Mouse (Mus musculus): ENCODE data around the gene Mfsd4a. TPM values are rescaled to one million over a fixed set of nuclear protein-coding genes. Genes with fewer than 3 reads are reported as not detected.

Gene Mfsd4a
- total and polyA plus RNA-seq, 2 experiments from 2014 or later = 3.2 to 8.1 TPM

GRCm38 (mm10) chr1:131992561-131993001 lies 75.3 kb downstream of the Mfsd4a start:
- Histone ChIP-seq H3K27me3 (ENCODE audit: insufficient read depth, low read length) (no peaks in the 10 kb centered on the region), H3K27ac (ENCODE audit: low read depth, low read length) (no peak overlapping the region), H3K9ac (no peak overlapping the region), H3K9me3 (ENCODE audit: low read length) (no peaks in the 10 kb centered on the region), H3K4me3 (ENCODE audit: low read depth, low read length) (no peak overlapping the region), H3K36me3 (ENCODE audit: insufficient read depth) (no peaks in the 10 kb centered on the region), H3K4me2 (ENCODE audit: low read depth) (no peak overlapping the region), H3K4me1 (ENCODE audit: insufficient read depth) (no peaks in the 10 kb centered on the region)
- DNase-seq (no peak), ATAC-seq (no peak)
- TF ChIP-seq CTCF (IDR thresholded peaks at IDR 0.05; ENCODE audit: low read depth) = no peak
- WGBS = 79% methylated on average over 7 of the region's 7 CpGs

- WGBS = 90% methylated on average over 9 of the region's 9 CpGs
- DNase-seq (no peak), ATAC-seq (no peak)
- H3K4me1 ChIP-seq (ENCODE audit: insufficient read depth) = no peaks in the 10 kb centered on the region
- no peaks in the 10 kb centered on the region for H3K36me3 ChIP-seq (ENCODE audit: insufficient read depth)
- H3K27me3 ChIP-seq (ENCODE audit: insufficient read depth, low read length) = no peaks in the 10 kb centered on the region
- H3K4me2 ChIP-seq (ENCODE audit: low read depth) = no peak overlapping the region
- H3K9me3 ChIP-seq (ENCODE audit: low read length) = no peaks in the 10 kb centered on the region
- H3K27ac ChIP-seq (ENCODE audit: low read depth, low read length) = no peak overlapping the region
- H3K9ac ChIP-seq = no peak overlapping the region
- TF ChIP-seq CTCF (IDR thresholded peaks at IDR 0.05; ENCODE audit: low read depth) = no peak
- H3K4me3 ChIP-seq (ENCODE audit: low read depth, low read length) = no peak overlapping the region
Observed at GRCm38 (mm10) chr1:131990083-131990760, 77.6 kb downstream of the Mfsd4a start.

GRCm38 (mm10) chr1:131989476-131989875 lies 78.4 kb downstream of the Mfsd4a start:
- Histone ChIP-seq H3K27me3 (ENCODE audit: insufficient read depth, low read length) (no peaks in the 10 kb centered on the region), H3K9ac (no peak overlapping the region), H3K4me1 (ENCODE audit: insufficient read depth) (no peaks in the 10 kb centered on the region), H3K9me3 (ENCODE audit: low read length) (no peaks in the 10 kb centered on the region), H3K4me2 (ENCODE audit: low read depth) (no peak overlapping the region), H3K4me3 (ENCODE audit: low read depth, low read length) (no peak overlapping the region), H3K36me3 (ENCODE audit: insufficient read depth) (no peaks in the 10 kb centered on the region), H3K27ac (ENCODE audit: low read depth, low read length) (no peak overlapping the region)
- 78% methylated on average over 4 of the region's 4 CpGs for WGBS
- TF ChIP-seq CTCF (IDR thresholded peaks at IDR 0.05; ENCODE audit: low read depth) = no peak
- ATAC-seq = no peak
- DNase-seq = no peak

GRCm38 (mm10) chr1:131987432-131987831 lies 80.4 kb downstream of the Mfsd4a start:
- ATAC-seq (no peak), DNase-seq (no peak)
- Histone ChIP-seq H3K9me3 (ENCODE audit: low read length) (no peaks in the 10 kb centered on the region), H3K27me3 (ENCODE audit: insufficient read depth, low read length) (no peaks in the 10 kb centered on the region), H3K4me3 (ENCODE audit: low read depth, low read length) (no peak overlapping the region), H3K36me3 (ENCODE audit: insufficient read depth) (no peaks in the 10 kb centered on the region), H3K9ac (no peak overlapping the region), H3K27ac (ENCODE audit: low read depth, low read length) (no peak overlapping the region), H3K4me2 (ENCODE audit: low read depth) (no peak overlapping the region), H3K4me1 (ENCODE audit: insufficient read depth) (no peaks in the 10 kb centered on the region)
- WGBS = 63% methylated on average over 15 of the region's 15 CpGs
- TF ChIP-seq CTCF (IDR thresholded peaks at IDR 0.05; ENCODE audit: low read depth) = no peak

- ATAC-seq (no peak), DNase-seq (no peak)
- no peak overlapping the region for H3K4me2 ChIP-seq (ENCODE audit: low read depth)
- 62% methylated on average over 2 of the region's 2 CpGs for WGBS
- no peak for TF ChIP-seq CTCF (IDR thresholded peaks at IDR 0.05; ENCODE audit: low read depth)
- no peaks in the 10 kb centered on the region for H3K36me3 ChIP-seq (ENCODE audit: insufficient read depth)
- no peaks in the 10 kb centered on the region for H3K9me3 ChIP-seq (ENCODE audit: low read length)
- H3K27ac ChIP-seq (ENCODE audit: low read depth, low read length) = no peak overlapping the region
- no peaks in the 10 kb centered on the region for H3K4me1 ChIP-seq (ENCODE audit: insufficient read depth)
- no peak overlapping the region for H3K4me3 ChIP-seq (ENCODE audit: low read depth, low read length)
- no peaks in the 10 kb centered on the region for H3K27me3 ChIP-seq (ENCODE audit: insufficient read depth, low read length)
- no peak overlapping the region for H3K9ac ChIP-seq
Observed at GRCm38 (mm10) chr1:131983806-131984205, 84.1 kb downstream of the Mfsd4a start.

- 24% methylated on average over 5 of the region's 5 CpGs for WGBS
- Histone ChIP-seq H3K9ac (no peak overlapping the region), H3K4me1 (ENCODE audit: insufficient read depth) (no peaks in the 10 kb centered on the region), H3K27me3 (ENCODE audit: insufficient read depth, low read length) (no peaks in the 10 kb centered on the region), H3K4me2 (ENCODE audit: low read depth) (no peak overlapping the region), H3K9me3 (ENCODE audit: low read length) (no peaks in the 10 kb centered on the region), H3K4me3 (ENCODE audit: low read depth, low read length) (no peak overlapping the region), H3K27ac (ENCODE audit: low read depth, low read length) (no peak overlapping the region), H3K36me3 (ENCODE audit: insufficient read depth) (no peaks in the 10 kb centered on the region)
- TF ChIP-seq CTCF (IDR thresholded peaks at IDR 0.05; ENCODE audit: low read depth) = peak; percentile 98
- DNase-seq (peak; percentile 84), ATAC-seq (peak; percentile 78)
Observed at GRCm38 (mm10) chr1:131982907-131983306, 85.0 kb downstream of the Mfsd4a start.

GRCm38 (mm10) chr1:131981378-131982013 lies 86.4 kb downstream of the Mfsd4a start:
- H3K27me3 ChIP-seq (ENCODE audit: insufficient read depth, low read length) = no peaks in the 10 kb centered on the region
- ATAC-seq (peak; percentile 77), DNase-seq (peak; percentile 81)
- H3K36me3 ChIP-seq (ENCODE audit: insufficient read depth) = no peaks in the 10 kb centered on the region
- TF ChIP-seq CTCF (IDR thresholded peaks at IDR 0.05; ENCODE audit: low read depth) = peak; percentile 83
- H3K4me1 ChIP-seq (ENCODE audit: insufficient read depth) = no peaks in the 10 kb centered on the region
- 50% methylated on average over 12 of the region's 12 CpGs for WGBS
- no peak overlapping the region for H3K9ac ChIP-seq
- no peak overlapping the region for H3K27ac ChIP-seq (ENCODE audit: low read depth, low read length)
- no peaks in the 10 kb centered on the region for H3K9me3 ChIP-seq (ENCODE audit: low read length)
- H3K4me3 ChIP-seq (ENCODE audit: low read depth, low read length) = no peak overlapping the region
- H3K4me2 ChIP-seq (ENCODE audit: low read depth) = no peak overlapping the region
